Mouse (Mus musculus) G1E (cell line): Measurements from ENCODE around the gene Cldn4. TPM values are rescaled to one million over a fixed set of nuclear protein-coding genes. Genes with fewer than 3 reads are reported as not detected.

Experiments used
- ATAC-seq: 2 replicates; pipeline ENCODE4 v1.8.0; 2016; ENCODE audit warnings: mild to moderate bottlenecking; ENCODE audit not compliant: insufficient number of reproducible peaks, poor library complexity, low FRiP score, severe bottlenecking; ENCODE audit errors: extremely low read depth
- DNase-seq: peaks from one replicate; pipeline ENCODE4 v3.0.0; 2012; ENCODE audit warnings: low spot score
- H3K27me3 ChIP-seq: 2 replicates; pipeline ENCODE4 v1.6.1; 2012; ENCODE audit warnings: mild to moderate bottlenecking, low read length, inconsistent platforms; ENCODE audit not compliant: insufficient read depth
- H3K36me3 ChIP-seq: replicated peaks from 2 replicates; pipeline ENCODE3; 2012; ENCODE audit warnings: mild to moderate bottlenecking, inconsistent platforms
- H3K4me1 ChIP-seq: 2 replicates; pipeline ENCODE4 v1.6.1; 2012; ENCODE audit warnings: low read depth, low read length, inconsistent platforms, mixed read lengths; ENCODE audit not compliant: insufficient read depth
- H3K4me3 ChIP-seq: 2 replicates; pipeline ENCODE4 v1.5.1; 2012; ENCODE audit warnings: low read depth, mild to moderate bottlenecking, inconsistent platforms, low read length, moderate library complexity, mixed read lengths
- H3K9me3 ChIP-seq: replicated peaks from 2 replicates; pipeline ENCODE4 v1.6.1; 2012; ENCODE audit warnings: inconsistent platforms
- CTCF ChIP-seq: IDR thresholded peaks from 2 replicates; pipeline ENCODE4 v1.5.1; 2012; ENCODE audit warnings: low read depth, low read length, inconsistent platforms, mixed read lengths
- GATA1 ChIP-seq: IDR thresholded peaks from 2 replicates; pipeline ENCODE4 v1.6.1; 2012; ENCODE audit warnings: borderline replicate concordance, low read length, inconsistent platforms, mixed read lengths
- GATA2 ChIP-seq: IDR thresholded peaks from 2 replicates; pipeline ENCODE4 v1.6.1; 2012; ENCODE audit warnings: low read depth, low read length, inconsistent platforms, borderline replicate concordance
- POLR2AphosphoS5 ChIP-seq: IDR thresholded peaks from 2 replicates; pipeline ENCODE4 v1.6.1; 2012; ENCODE audit warnings: low read depth, low read length, inconsistent platforms; ENCODE audit not compliant: insufficient replicate concordance
- TAL1 ChIP-seq: conservative IDR thresholded peaks from 2 replicates; pipeline ENCODE4 v1.6.1; 2012; ENCODE audit warnings: low read depth, low read length, inconsistent platforms, mixed read lengths
- polyA plus RNA-seq: library from polyadenylated mRNA; stranded (reverse); fragments of >175 nt; gene quantifications from 2 replicates; pipeline ENCODE4 v1.2.3, GENCODE M21; 2012
- total RNA-seq, 2 experiments: library from RNA; stranded (forward) in 1 of 2; stranded (reverse) in 1 of 2; fragments of 200-1000 nt in 1 of 2; fragments of >200 nt in 1 of 2; fragmentation: Nextera tagmentation in 1 of 2; gene quantifications; 2 replicates each; pipeline ENCODE4 v1.2.3; 2014 to 2017

Gene Cldn4
- total and polyA plus RNA-seq, 3 experiments: 0.22 TPM; not detected in 2

- Histone ChIP-seq H3K4me1 (peaks cover 25% of the 10 kb centered on the region), H3K27me3 (peaks cover 22% of the 10 kb centered on the region), H3K4me3 (no peak overlapping the region), H3K36me3 (no peaks in the 10 kb centered on the region), H3K9me3 (no peaks in the 10 kb centered on the region)
- ATAC-seq (0 out of 2 replicates have a peak, but pooled peaks have one; percentile 15), DNase-seq (no peak)
- no peak for TF ChIP-seq CTCF
- TF ChIP-seq GATA1: no peak
- TF ChIP-seq GATA2: no peak
- TF ChIP-seq TAL1: no peak
- no peak for TF ChIP-seq POLR2AphosphoS5
These were observed 12.4 kb upstream of the Cldn4 start for GRCm38 (mm10) chr5:134959114-134959513.

GRCm38 (mm10) chr5:134955491-134955890 lies 8.8 kb upstream of the Cldn4 start:
- no peak overlapping the region for H3K4me3 ChIP-seq
- TF ChIP-seq TAL1: no peak
- no peak for TF ChIP-seq GATA1
- peaks cover 23% of the 10 kb centered on the region for H3K4me1 ChIP-seq
- DNase-seq (no peak), ATAC-seq (no peak)
- H3K9me3 ChIP-seq: no peaks in the 10 kb centered on the region
- no peaks in the 10 kb centered on the region for H3K36me3 ChIP-seq
- peaks cover 41% of the 10 kb centered on the region for H3K27me3 ChIP-seq

DNA sequence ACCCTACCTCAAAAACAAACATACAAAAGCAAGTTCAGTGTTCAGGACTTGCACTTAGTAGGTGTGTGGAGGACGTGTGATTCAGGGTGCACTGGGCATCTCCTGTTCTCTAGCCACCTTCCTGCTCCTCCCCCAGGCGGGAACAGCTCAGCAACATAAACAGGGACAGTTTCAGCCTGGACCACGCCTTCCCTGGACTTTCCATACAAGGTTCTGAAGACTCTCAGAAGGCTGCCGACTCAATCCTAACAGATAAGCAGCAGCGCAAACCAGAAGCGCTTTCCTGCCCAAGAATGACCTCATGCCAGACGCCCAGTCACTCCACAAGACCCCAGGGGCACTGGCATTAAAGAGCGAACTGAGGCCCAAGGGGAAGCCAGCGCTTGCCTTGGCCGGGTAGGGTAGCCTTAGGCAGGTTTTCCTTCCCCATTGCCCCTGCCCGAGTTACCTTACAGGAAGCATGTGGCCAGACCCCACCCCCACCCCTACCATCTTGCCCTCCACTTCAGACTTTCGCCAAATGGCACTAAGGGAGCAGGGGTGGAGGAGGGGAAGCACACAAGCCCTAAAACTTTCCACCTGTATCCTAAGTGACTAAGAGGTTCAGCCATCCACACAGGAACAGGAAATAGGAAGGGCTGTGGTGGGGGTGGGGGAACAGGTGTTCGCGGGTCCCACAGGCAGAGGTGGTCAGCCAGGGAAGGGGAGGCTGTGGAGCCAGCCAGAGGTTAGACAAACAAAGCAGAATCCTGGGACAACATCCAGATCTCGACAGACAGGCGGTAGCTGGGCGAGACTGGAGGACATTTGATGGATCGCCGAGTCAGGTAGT lies 4.5 kb upstream of the Cldn4 start:
- peaks cover 7% of the 10 kb centered on the region for H3K4me1 ChIP-seq
- DNase-seq (no peak), ATAC-seq (no peak)
- H3K27me3 ChIP-seq: peaks cover 49% of the 10 kb centered on the region
- no peaks in the 10 kb centered on the region for H3K9me3 ChIP-seq
- TF ChIP-seq POLR2AphosphoS5: no peak
- no peak for TF ChIP-seq GATA2
- TF ChIP-seq GATA1: no peak
- TF ChIP-seq TAL1: no peak
- no peak for TF ChIP-seq CTCF
- no peak overlapping the region for H3K4me3 ChIP-seq
- no peaks in the 10 kb centered on the region for H3K36me3 ChIP-seq

GRCm38 (mm10) chr5:134948085-134948439 lies 1.3 kb upstream of the Cldn4 start:
- ATAC-seq (no peak), DNase-seq (no peak)
- H3K4me3 ChIP-seq: no peak overlapping the region
- H3K36me3 ChIP-seq: no peaks in the 10 kb centered on the region
- peaks cover 46% of the 10 kb centered on the region for H3K27me3 ChIP-seq
- peaks cover 7% of the 10 kb centered on the region for H3K4me1 ChIP-seq
- no peaks in the 10 kb centered on the region for H3K9me3 ChIP-seq
- no peak for TF ChIP-seq GATA2
- no peak for TF ChIP-seq GATA1
- TF ChIP-seq POLR2AphosphoS5: no peak
- no peak for TF ChIP-seq CTCF

GRCm38 (mm10) chr5:134947420-134948084 lies 818 bp upstream of the Cldn4 start:
- Histone ChIP-seq H3K4me1 (peaks cover 7% of the 10 kb centered on the region), H3K4me3 (no peak overlapping the region), H3K27me3 (peaks cover 44% of the 10 kb centered on the region), H3K9me3 (no peaks in the 10 kb centered on the region), H3K36me3 (no peaks in the 10 kb centered on the region)
- no peak for ATAC-seq
- no peak for TF ChIP-seq TAL1
- TF ChIP-seq GATA1: no peak
- TF ChIP-seq GATA2: no peak
- no peak for TF ChIP-seq CTCF
- TF ChIP-seq POLR2AphosphoS5: no peak
- no peak for DNase-seq

DNA sequence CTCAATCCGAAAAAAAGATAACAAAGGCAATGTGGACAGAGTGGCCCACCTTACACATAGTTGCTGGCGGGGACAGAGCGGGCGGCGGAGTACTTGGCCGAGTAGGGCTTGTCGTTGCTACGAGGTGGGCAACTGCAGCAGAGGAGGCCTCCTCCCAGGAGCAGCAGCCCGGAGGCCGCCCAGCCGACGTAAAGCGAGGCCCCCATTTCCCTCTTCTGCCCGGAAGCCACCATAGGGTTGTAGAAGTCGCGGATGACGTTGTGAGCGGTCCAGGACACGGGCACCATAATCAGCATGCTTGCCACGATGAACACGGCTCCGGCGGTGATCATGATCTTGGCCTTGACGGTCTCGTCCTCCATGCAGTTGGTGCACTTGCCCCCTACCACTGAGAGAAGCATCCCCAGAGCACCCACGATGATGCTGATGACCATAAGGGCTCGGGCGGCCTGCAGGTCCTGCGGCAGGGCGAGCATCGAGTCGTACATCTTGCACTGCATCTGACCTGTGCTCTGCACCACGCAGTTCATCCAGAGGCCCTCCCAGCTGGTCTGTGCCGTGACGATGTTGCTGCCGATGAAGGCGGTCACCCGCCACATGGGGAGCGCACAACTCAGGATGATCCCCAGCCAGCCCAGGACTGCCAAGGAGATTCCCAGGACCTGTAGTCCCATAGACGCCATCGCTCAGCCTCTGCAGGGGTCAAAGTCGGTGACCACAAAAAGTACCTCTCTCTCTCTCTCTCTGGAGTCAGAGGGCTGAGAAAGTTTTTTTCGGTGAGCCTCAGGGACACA lies 474 bp downstream of the Cldn4 start:
- H3K4me3 ChIP-seq: no peak overlapping the region
- peaks cover 32% of the 10 kb centered on the region for H3K27me3 ChIP-seq
- H3K9me3 ChIP-seq: no peaks in the 10 kb centered on the region
- no peaks in the 10 kb centered on the region for H3K36me3 ChIP-seq
- TF ChIP-seq GATA1 (no peak), GATA2 (no peak), TAL1 (no peak)
- DNase-seq (no peak), ATAC-seq (no peak)
- peaks cover 13% of the 10 kb centered on the region for H3K4me1 ChIP-seq
